Mouse (Mus musculus): Measurements from ENCODE around the gene 2200002J24Rik. TPM values are rescaled to one million over a fixed set of nuclear protein-coding genes. Genes with fewer than 3 reads are reported as not detected.

The 2200002J24Rik gene
- polyA plus RNA-seq, 1 experiment from 2014 or later = not detected

DNA sequence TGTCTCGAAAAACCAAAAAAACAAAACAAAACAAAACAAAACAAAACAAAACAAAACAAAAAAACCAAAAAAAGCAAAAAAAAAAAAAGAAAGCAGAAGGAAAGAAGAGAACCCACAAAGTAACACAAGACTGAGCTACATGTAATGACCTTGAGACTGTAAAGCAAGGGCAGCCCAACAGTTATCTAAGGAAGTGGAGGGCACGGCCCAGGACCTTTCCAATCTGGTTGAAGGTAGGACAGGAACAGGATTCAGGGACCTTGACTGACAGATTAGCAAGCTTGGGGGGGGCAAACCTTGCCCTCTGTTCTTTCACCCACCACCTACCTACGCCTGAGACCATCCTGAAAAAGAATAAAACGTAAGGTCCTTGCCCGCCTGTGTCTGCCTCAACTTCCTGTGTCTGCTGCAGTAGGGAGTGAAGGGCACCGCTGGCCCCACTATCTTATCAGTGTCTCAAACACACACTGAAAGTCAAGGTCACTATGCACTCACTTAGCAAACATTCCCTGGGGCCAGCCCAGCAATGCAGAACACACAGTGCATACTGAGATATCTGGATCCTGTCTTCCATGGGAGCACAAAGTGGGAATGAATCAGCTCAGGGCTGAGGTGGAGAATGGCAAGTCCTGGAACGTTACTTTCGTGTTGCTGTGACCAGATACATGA, 7.6 kb downstream of the 2200002J24Rik start:
- WGBS = 83% methylated on average over 8 of the region's 8 CpGs
- no peaks in the 10 kb centered on the region for H3K36me3 ChIP-seq (ENCODE audit: poor library complexity, severe bottlenecking)
- H3K9me3 ChIP-seq (replicated peaks) = no peaks in the 10 kb centered on the region
- H3K4me2 ChIP-seq = no peak overlapping the region
- no peak overlapping the region for H3K4me3 ChIP-seq
- 0 out of 2 replicates have a peak, but pooled peaks cover 7% of the 10 kb centered on the region for H3K27me3 ChIP-seq
- no peak overlapping the region for H3K9ac ChIP-seq
- no peaks in the 10 kb centered on the region for H3K4me1 ChIP-seq
- ATAC-seq = no peak
- no peak overlapping the region for H3K27ac ChIP-seq

DNA sequence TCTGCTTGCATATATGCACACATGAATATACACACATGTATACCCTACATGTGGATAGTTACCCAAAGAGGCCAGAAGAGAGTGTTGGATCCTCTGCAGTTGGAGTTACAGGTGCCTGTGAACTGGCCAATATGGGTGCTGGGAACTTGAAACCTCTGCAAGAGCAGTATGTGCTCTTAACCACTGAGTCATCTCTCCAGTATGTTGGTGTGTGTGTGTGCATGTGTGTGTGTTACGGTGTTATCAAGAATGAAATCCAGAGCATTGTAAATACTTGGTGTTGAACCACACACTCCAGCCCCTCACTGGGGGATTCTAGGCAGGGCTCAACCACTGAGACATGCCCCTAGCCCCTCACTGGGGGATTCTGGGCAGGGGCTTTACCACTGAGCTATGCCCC, 8.7 kb downstream of the 2200002J24Rik start:
- WGBS = 92% methylated on average over 1 of the region's 1 CpGs
- ATAC-seq = no peak
- no peaks in the 10 kb centered on the region for H3K4me1 ChIP-seq

DNA sequence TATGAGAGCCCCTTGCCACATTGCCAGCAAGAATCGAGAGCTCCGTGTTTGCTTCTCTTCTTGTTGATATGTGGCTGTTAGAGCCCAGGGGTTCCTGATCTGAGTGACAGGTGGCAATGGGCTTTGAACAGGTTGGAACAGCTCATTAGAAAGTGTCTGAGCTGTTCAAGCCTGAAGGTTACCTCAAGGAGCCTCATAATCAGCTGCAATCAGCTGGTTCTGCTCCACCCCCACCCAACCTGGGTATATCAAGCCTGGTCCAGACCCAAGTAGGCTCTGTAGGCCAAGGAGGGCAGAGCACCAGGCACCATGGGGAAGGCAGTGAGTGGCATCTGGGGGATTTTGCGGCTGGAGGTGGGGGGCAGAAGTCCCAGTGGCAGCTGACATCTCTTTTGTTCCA, 13.2 kb downstream of the 2200002J24Rik start, which contains the start of gene Atp4a:
Gene Atp4a (plus strand): TSS at position 268 of the 400 bp plus-strand sequence.
- peaks cover 32% of the 10 kb centered on the region for H3K27me3 ChIP-seq
- ATAC-seq = no peak
- H3K4me3 ChIP-seq = no peak within 1 kb of the TSS
- no peak within 1 kb of the TSS for H3K9ac ChIP-seq
- no peak within 1 kb of the TSS for H3K4me2 ChIP-seq
- H3K9me3 ChIP-seq (replicated peaks) = no peaks in the 10 kb centered on the region
- no peak within 1 kb of the TSS for H3K27ac ChIP-seq
- peaks cover 2% of the 10 kb centered on the region; the same call in 1 of the 2 replicates for H3K4me1 ChIP-seq
- WGBS = 86% methylated on average over 3 of the region's 3 CpGs
- H3K36me3 ChIP-seq (ENCODE audit: poor library complexity, severe bottlenecking) = no peaks in the 10 kb centered on the region

More for the DNA sequence above, 8.7 kb downstream of the 2200002J24Rik start:
- Histone ChIP-seq H3K27me3 (no peaks in the 10 kb centered on the region), H3K4me3 (no peak overlapping the region), H3K9me3 (replicated peaks) (no peaks in the 10 kb centered on the region), H3K27ac (no peak overlapping the region), H3K9ac (no peak overlapping the region), H3K36me3 (ENCODE audit: poor library complexity, severe bottlenecking) (no peaks in the 10 kb centered on the region), H3K4me2 (no peak overlapping the region)

DNA sequence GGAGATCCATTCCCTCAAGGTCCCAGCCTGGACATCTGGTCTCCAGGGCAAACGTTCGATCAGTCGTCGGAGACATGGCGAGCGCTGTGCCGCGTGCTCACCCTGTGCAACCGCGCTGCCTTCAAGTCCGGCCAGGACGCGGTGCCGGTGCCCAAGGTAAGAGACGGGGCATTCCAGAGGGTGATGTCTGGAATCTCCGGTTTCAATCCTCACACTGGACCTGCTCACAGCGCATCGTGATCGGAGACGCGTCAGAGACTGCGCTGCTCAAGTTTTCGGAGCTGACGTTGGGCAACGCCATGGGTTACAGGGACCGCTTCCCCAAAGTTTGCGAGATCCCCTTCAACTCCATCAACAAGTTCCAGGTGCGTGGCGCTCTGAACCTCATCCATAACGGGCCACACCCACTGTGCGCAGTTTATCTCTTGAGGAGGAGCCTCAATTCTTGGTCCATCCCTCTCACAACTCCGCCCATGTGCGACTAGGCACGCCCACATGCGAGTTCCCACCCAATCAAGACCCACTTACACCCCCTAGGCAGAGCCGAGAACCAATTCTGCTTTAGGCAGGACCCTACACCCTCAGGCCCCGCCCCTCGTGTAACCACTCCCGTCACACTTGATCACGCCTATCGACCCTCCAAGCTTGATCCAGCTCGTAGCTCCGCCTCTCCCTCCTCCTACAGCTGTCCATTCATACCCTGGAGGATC, 18.4 kb downstream of the 2200002J24Rik start:
- Histone ChIP-seq H3K9ac (0 out of 2 replicates have a peak overlapping the region, but pooled peaks have one; percentile 12), H3K27me3 (peaks cover 43% of the 10 kb centered on the region), H3K4me1 (peaks cover 17% of the 10 kb centered on the region), H3K36me3 (ENCODE audit: poor library complexity, severe bottlenecking) (no peaks in the 10 kb centered on the region), H3K4me2 (peak overlapping the region; percentile 59), H3K9me3 (replicated peaks) (no peaks in the 10 kb centered on the region), H3K4me3 (peak overlapping the region; percentile 29), H3K27ac (no peak overlapping the region)
- WGBS = 1% methylated on average over 43 of the region's 43 CpGs
- peak; percentile 94 for ATAC-seq

DNA sequence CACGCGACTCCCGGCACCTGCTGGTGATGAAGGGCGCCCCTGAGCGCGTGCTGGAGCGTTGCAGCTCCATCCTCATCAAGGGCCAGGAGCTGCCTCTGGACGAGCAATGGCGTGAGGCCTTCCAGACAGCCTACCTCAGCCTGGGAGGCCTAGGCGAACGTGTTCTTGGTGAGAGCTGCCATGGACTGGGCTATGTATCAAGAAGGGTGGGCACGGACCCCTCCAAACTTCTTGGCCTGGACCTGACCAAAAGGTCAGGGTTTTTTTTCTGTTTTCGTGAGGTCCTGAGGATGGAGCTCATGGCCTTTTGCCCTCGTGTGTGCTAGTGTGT, 19.0 kb downstream of the 2200002J24Rik start:
- Histone ChIP-seq H3K4me2 (peak overlapping the region; percentile 59), H3K4me1 (peaks cover 17% of the 10 kb centered on the region), H3K27me3 (peaks cover 43% of the 10 kb centered on the region), H3K9me3 (replicated peaks) (no peaks in the 10 kb centered on the region), H3K27ac (no peak overlapping the region), H3K9ac (peak overlapping the region; percentile 10; the same call in 1 of the 2 replicates), H3K4me3 (peak overlapping the region; percentile 29), H3K36me3 (ENCODE audit: poor library complexity, severe bottlenecking) (no peaks in the 10 kb centered on the region)
- peak; percentile 58; the same call in 1 of the 2 replicates for ATAC-seq
- WGBS = 8% methylated on average over 14 of the region's 14 CpGs

DNA sequence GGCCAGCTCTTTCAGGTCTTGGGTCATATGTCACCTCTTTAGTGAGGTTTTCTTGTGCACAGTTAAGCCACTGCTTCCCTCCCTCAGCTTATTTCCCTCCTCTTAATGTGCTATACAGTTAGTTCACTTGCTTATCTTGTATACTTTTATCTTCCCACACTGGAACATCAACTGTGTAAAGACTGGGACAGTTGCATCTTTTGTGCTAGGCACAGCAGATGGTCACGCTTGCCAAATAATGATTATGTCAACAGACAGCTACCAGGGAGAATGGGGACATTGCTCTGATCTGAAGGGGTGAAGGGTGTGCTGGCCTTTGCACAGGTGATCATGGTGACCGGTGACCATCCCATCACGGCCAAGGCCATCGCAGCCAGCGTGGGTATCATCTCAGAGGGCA, 20.9 kb downstream of the 2200002J24Rik start:
- Histone ChIP-seq H3K27ac (no peak overlapping the region), H3K36me3 (ENCODE audit: poor library complexity, severe bottlenecking) (no peaks in the 10 kb centered on the region), H3K4me3 (no peak overlapping the region), H3K4me1 (peaks cover 17% of the 10 kb centered on the region), H3K27me3 (peaks cover 34% of the 10 kb centered on the region), H3K9me3 (replicated peaks) (no peaks in the 10 kb centered on the region), H3K4me2 (no peak overlapping the region), H3K9ac (no peak overlapping the region)
- WGBS = 97% methylated on average over 5 of the region's 5 CpGs
- ATAC-seq = no peak

DNA sequence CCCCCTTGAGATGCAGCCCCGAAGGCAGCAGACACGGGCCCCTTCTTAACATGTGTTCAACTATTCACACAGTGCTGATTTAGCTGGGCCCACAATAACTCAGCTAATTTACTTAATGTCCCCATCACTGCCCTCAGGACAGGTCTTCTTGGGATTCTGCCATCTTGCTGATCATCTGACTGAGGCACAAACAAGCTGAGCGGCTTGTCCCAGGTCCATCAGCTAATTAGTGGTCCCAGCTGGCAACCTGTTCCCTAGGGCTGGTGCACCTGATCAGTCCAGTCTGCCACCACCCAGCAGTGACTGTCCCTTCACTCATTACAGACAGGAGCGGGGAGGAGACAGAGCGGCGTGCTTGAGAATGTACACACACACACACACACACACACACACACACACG, 22.6 kb downstream of the 2200002J24Rik start:
- 61% methylated on average over 7 of the region's 7 CpGs for WGBS
- Histone ChIP-seq H3K9me3 (replicated peaks) (no peaks in the 10 kb centered on the region), H3K36me3 (ENCODE audit: poor library complexity, severe bottlenecking) (0 out of 2 replicates have a peak, but pooled peaks cover 3% of the 10 kb centered on the region), H3K9ac (no peak overlapping the region), H3K27me3 (peaks cover 18% of the 10 kb centered on the region), H3K27ac (no peak overlapping the region), H3K4me2 (no peak overlapping the region), H3K4me1 (peaks cover 17% of the 10 kb centered on the region), H3K4me3 (no peak overlapping the region)
- ATAC-seq = no peak

DNA sequence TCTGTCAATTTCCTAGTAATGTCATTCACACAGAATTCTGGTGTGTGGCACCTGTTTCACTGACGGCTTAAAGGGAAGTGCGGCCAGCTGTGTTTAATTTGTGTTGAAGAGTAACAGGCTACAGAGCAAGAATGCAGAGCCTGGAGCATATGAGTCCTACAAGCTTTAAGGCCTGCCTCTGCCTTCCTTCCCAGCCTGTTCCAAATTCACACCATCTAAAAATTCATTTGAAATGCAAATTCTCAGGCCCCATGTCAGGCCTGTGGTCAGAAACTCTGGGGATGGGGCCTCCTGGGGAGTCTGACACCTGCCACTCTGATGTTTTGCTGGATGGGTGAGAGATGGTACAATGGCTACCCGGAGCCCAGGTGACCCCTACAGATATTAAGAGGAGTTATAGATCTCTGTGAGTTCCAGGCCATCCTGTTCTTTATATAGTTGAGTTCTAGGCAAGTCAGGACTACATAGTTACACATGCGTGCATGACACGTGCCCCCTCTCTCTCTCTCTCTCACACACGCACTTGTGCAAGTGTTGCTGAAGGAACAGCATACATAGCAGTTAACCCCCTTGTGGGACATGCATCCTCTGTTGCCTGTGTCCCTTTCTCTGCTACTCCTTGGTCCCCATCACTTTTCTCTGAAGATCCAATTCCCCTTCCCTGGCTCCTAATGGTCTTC, 24.7 kb downstream of the 2200002J24Rik start:
- Histone ChIP-seq H3K27me3 (no peaks in the 10 kb centered on the region), H3K9me3 (replicated peaks) (no peaks in the 10 kb centered on the region), H3K4me3 (no peak overlapping the region), H3K4me2 (no peak overlapping the region), H3K4me1 (peaks cover 7% of the 10 kb centered on the region), H3K36me3 (ENCODE audit: poor library complexity, severe bottlenecking) (peaks cover 17% of the 10 kb centered on the region; the same call in 1 of the 2 replicates), H3K27ac (no peak overlapping the region), H3K9ac (no peak overlapping the region)
- 75% methylated on average over 6 of the region's 6 CpGs for WGBS
- ATAC-seq = no peak

DNA sequence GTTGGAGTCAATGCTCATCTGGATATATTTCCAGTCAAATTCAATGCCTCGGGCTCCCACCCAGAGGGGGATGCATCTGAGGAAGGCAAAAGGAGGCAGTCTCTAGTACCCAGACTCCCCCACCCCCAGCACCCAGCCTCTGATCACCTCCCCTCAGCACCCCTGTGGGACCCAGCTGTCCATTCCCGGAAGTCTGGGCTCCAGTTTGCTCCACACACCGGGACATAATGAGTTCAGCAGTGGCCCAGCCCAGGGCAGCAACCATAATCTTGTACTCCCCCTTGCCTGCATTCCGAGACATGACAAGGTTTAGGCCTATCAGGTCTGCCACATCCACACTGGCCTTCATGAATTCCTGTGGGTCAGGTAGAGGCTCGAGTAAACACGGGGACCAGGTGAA, 29.5 kb downstream of the 2200002J24Rik start:
- Histone ChIP-seq H3K4me2 (peak overlapping the region; percentile 73), H3K9me3 (replicated peaks) (no peaks in the 10 kb centered on the region), H3K4me3 (peak overlapping the region; percentile 64), H3K27ac (no peak overlapping the region), H3K27me3 (no peaks in the 10 kb centered on the region), H3K36me3 (ENCODE audit: poor library complexity, severe bottlenecking) (peaks cover 33% of the 10 kb centered on the region), H3K9ac (peak overlapping the region; percentile 85), H3K4me1 (peaks cover 24% of the 10 kb centered on the region)
- WGBS = 86% methylated on average over 6 of the region's 6 CpGs
- no peak for ATAC-seq

DNA sequence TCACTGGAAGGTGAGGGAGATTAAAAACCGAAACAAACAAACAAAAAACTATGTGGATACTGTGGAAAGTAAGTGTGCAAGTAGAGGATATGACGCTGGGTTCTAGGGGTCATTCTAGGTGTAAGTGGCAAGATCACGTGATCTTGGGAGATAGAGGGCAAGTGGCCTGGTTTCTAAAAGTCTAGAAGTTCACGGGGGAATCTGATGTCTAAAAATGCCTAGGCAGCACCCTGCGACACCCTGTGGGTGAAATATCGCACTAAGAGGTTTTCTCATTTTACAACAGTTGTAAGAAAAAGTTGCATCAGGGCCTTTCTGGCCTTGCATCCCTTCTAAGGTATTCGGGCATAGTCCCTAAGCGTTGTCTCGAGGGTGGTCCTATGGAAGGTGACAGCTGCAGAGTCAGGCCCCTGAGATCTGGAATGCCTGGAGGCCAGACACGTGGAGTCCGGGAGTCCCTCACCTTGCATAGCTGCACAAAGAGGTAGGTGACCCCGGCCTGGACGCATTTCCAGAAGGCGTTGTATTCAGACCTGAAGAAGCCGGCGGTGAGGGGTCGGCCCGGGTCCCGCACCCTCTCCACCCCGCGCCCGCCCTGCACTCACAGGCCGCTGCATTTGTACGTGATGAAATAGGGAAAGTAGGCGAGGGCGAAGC, 30.1 kb downstream of the 2200002J24Rik start:
- Histone ChIP-seq H3K9me3 (replicated peaks) (no peaks in the 10 kb centered on the region), H3K36me3 (ENCODE audit: poor library complexity, severe bottlenecking) (peaks cover 40% of the 10 kb centered on the region), H3K27me3 (no peaks in the 10 kb centered on the region), H3K27ac (peak overlapping the region; percentile 88; the same call in 1 of the 2 replicates), H3K4me3 (peak overlapping the region; percentile 64), H3K4me1 (peaks cover 24% of the 10 kb centered on the region), H3K4me2 (peak overlapping the region; percentile 73), H3K9ac (peak overlapping the region; percentile 85)
- 7% methylated on average over 26 of the region's 26 CpGs for WGBS
- peak; percentile 61 for ATAC-seq

DNA sequence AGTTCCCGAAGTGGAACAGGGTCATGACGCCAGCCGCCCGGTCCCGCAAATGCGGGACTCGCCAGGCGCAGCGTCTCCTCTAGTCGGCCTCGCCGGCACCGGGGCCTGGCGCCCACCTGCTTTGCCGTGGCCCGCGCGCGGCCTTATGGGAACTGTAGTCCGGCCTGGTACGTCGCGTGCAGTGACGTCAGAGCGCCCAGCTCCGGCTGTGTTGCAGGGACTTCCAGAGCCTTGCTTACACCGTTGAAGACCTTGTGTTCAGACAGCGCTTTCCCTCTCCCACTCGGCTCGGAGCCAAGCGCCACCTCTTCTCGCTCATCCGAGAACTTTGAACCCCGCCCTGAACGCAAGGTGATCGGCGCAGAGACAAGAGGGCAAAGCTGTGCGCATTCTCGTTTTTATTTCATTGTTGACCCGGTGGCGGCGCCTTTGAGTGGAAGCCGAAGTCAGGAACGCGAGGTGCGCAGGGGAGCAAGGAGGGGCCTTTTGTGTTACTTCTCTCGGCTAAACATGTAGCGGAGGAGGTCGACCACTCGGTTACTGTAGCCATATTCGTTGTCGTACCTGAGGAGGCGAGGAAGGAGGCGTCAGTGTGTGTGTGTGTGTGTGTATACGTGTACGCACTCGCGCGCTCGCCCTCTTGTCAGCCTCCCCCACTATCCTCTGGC, 30.8 kb downstream of the 2200002J24Rik start, which contains the start of gene Tmem147:
Gene Tmem147 (minus strand): TSS at position 145 of the 668 bp plus-strand sequence.
- Histone ChIP-seq H3K9ac (peak within 1 kb of the TSS; percentile 85), H3K4me1 (peaks cover 24% of the 10 kb centered on the region), H3K9me3 (replicated peaks) (no peaks in the 10 kb centered on the region), H3K36me3 (ENCODE audit: poor library complexity, severe bottlenecking) (peaks cover 44% of the 10 kb centered on the region), H3K27ac (peak within 1 kb of the TSS; percentile 88), H3K27me3 (no peaks in the 10 kb centered on the region), H3K4me3 (peak within 1 kb of the TSS; percentile 64), H3K4me2 (peak within 1 kb of the TSS; percentile 73)
- peak; percentile 99 for ATAC-seq
- WGBS = under 1% methylated on average over 60 of the region's 60 CpGs

Data from forebrain, embryonic 13.5 days (tissue).